Mouse (Mus musculus): ENCODE measurements at regions not wholly inside any gene's neighbourhood (a gene's known extent, or its start where the extent isn't known, plus 50 kb on each side); places are given as distances from the start of the nearest gene placed in this dataset.

GRCm38 (mm10) chr10:97008873-97009272 is 392.1 kb downstream of the Btg1 start:
- H3K79me2 ChIP-seq (ENCODE audit: control insufficient read depth, insufficient read depth, low read length), result no peaks in the 10 kb centered on the region
- H3K4me1 ChIP-seq (ENCODE audit: control insufficient read depth, insufficient read depth, low read length), result no peaks in the 10 kb centered on the region

GRCm38 (mm10) chr10:97009859-97010258 is 393.1 kb downstream of the Btg1 start:
- no peak for DNase-seq (ENCODE audit: extremely low read depth, low read depth, low spot score)
- H3K9ac ChIP-seq (ENCODE audit: low read depth, low read length), result no peak overlapping the region
- WGBS, result 93% methylated on average over 1 of the region's 1 CpGs
- H3K27ac ChIP-seq (replicated peaks; ENCODE audit: insufficient read depth, low read depth, low read length), result no peak overlapping the region
- no peaks in the 10 kb centered on the region for H3K79me2 ChIP-seq (ENCODE audit: control insufficient read depth, insufficient read depth, low read length)
- no peaks in the 10 kb centered on the region for H3K4me1 ChIP-seq (ENCODE audit: control insufficient read depth, insufficient read depth, low read length)
- TF ChIP-seq CTCF (IDR thresholded peaks at IDR 0.05; ENCODE audit: low read depth, low read length) (no peak), POLR2A (IDR thresholded peaks at IDR 0.05; ENCODE audit: extremely low read depth, insufficient read depth, low read length) (no peak)
- H3K4me3 ChIP-seq (ENCODE audit: insufficient read depth, low read depth, low read length), result no peak overlapping the region
- no peaks in the 10 kb centered on the region for H3K27me3 ChIP-seq (ENCODE audit: control insufficient read depth, insufficient read depth, low read length)
- H3K36me3 ChIP-seq (ENCODE audit: control insufficient read depth, insufficient read depth, low read length), result no peaks in the 10 kb centered on the region

More at GRCm38 (mm10) chr10:97008873-97009272, 392.1 kb downstream of the Btg1 start:
- Histone ChIP-seq H3K9ac (ENCODE audit: low read depth, low read length) (no peak overlapping the region), H3K36me3 (ENCODE audit: control insufficient read depth, insufficient read depth, low read length) (no peaks in the 10 kb centered on the region), H3K4me3 (ENCODE audit: insufficient read depth, low read depth, low read length) (no peak overlapping the region), H3K27me3 (ENCODE audit: control insufficient read depth, insufficient read depth, low read length) (no peaks in the 10 kb centered on the region), H3K27ac (replicated peaks; ENCODE audit: insufficient read depth, low read depth, low read length) (no peak overlapping the region)
- TF ChIP-seq CTCF (IDR thresholded peaks at IDR 0.05; ENCODE audit: low read depth, low read length) (no peak), POLR2A (IDR thresholded peaks at IDR 0.05; ENCODE audit: extremely low read depth, insufficient read depth, low read length) (no peak)
- no peak for DNase-seq (ENCODE audit: extremely low read depth, low read depth, low spot score)

GRCm38 (mm10) chr10:97018641-97019040 is 401.8 kb downstream of the Btg1 start:
- no peak overlapping the region for H3K27ac ChIP-seq (replicated peaks; ENCODE audit: insufficient read depth, low read depth, low read length)
- DNase-seq (ENCODE audit: extremely low read depth, low read depth, low spot score), result no peak
- TF ChIP-seq CTCF (IDR thresholded peaks at IDR 0.05; ENCODE audit: low read depth, low read length), result no peak
- no peak for TF ChIP-seq POLR2A (IDR thresholded peaks at IDR 0.05; ENCODE audit: extremely low read depth, insufficient read depth, low read length)
- 78% methylated on average over 3 of the region's 3 CpGs for WGBS
- H3K4me1 ChIP-seq (ENCODE audit: control insufficient read depth, insufficient read depth, low read length), result no peaks in the 10 kb centered on the region
- no peaks in the 10 kb centered on the region for H3K27me3 ChIP-seq (ENCODE audit: control insufficient read depth, insufficient read depth, low read length)
- no peak overlapping the region for H3K4me3 ChIP-seq (ENCODE audit: insufficient read depth, low read depth, low read length)
- H3K9ac ChIP-seq (ENCODE audit: low read depth, low read length), result no peak overlapping the region
- no peaks in the 10 kb centered on the region for H3K36me3 ChIP-seq (ENCODE audit: control insufficient read depth, insufficient read depth, low read length)
- no peaks in the 10 kb centered on the region for H3K79me2 ChIP-seq (ENCODE audit: control insufficient read depth, insufficient read depth, low read length)

GRCm38 (mm10) chr10:97028776-97029175 is 412.0 kb downstream of the Btg1 start:
- TF ChIP-seq CTCF (IDR thresholded peaks at IDR 0.05; ENCODE audit: low read depth, low read length) (no peak), POLR2A (IDR thresholded peaks at IDR 0.05; ENCODE audit: extremely low read depth, insufficient read depth, low read length) (no peak)
- H3K4me1 ChIP-seq (ENCODE audit: control insufficient read depth, insufficient read depth, low read length), result no peaks in the 10 kb centered on the region
- no peak overlapping the region for H3K9ac ChIP-seq (ENCODE audit: low read depth, low read length)
- H3K27ac ChIP-seq (replicated peaks; ENCODE audit: insufficient read depth, low read depth, low read length), result no peak overlapping the region
- H3K36me3 ChIP-seq (ENCODE audit: control insufficient read depth, insufficient read depth, low read length), result no peaks in the 10 kb centered on the region
- no peak overlapping the region for H3K4me3 ChIP-seq (ENCODE audit: insufficient read depth, low read depth, low read length)
- no peak for DNase-seq (ENCODE audit: extremely low read depth, low read depth, low spot score)
- 91% methylated on average over 5 of the region's 5 CpGs for WGBS
- no peaks in the 10 kb centered on the region for H3K79me2 ChIP-seq (ENCODE audit: control insufficient read depth, insufficient read depth, low read length)
- no peaks in the 10 kb centered on the region for H3K27me3 ChIP-seq (ENCODE audit: control insufficient read depth, insufficient read depth, low read length)

GRCm38 (mm10) chr10:97030996-97031395 is 414.2 kb downstream of the Btg1 start:
- no peak for DNase-seq (ENCODE audit: extremely low read depth, low read depth, low spot score)
- H3K9ac ChIP-seq (ENCODE audit: low read depth, low read length), result no peak overlapping the region
- TF ChIP-seq POLR2A (IDR thresholded peaks at IDR 0.05; ENCODE audit: extremely low read depth, insufficient read depth, low read length) (no peak), CTCF (IDR thresholded peaks at IDR 0.05; ENCODE audit: low read depth, low read length) (no peak)
- H3K27me3 ChIP-seq (ENCODE audit: control insufficient read depth, insufficient read depth, low read length), result no peaks in the 10 kb centered on the region
- H3K4me3 ChIP-seq (ENCODE audit: insufficient read depth, low read depth, low read length), result no peak overlapping the region
- WGBS, result 89% methylated on average over 2 of the region's 2 CpGs
- H3K79me2 ChIP-seq (ENCODE audit: control insufficient read depth, insufficient read depth, low read length), result no peaks in the 10 kb centered on the region
- H3K4me1 ChIP-seq (ENCODE audit: control insufficient read depth, insufficient read depth, low read length), result no peaks in the 10 kb centered on the region
- H3K36me3 ChIP-seq (ENCODE audit: control insufficient read depth, insufficient read depth, low read length), result no peaks in the 10 kb centered on the region
- no peak overlapping the region for H3K27ac ChIP-seq (replicated peaks; ENCODE audit: insufficient read depth, low read depth, low read length)

- no peaks in the 10 kb centered on the region for H3K79me2 ChIP-seq (ENCODE audit: control insufficient read depth, insufficient read depth, low read length)
- H3K36me3 ChIP-seq (ENCODE audit: control insufficient read depth, insufficient read depth, low read length), result no peaks in the 10 kb centered on the region
- H3K27ac ChIP-seq (replicated peaks; ENCODE audit: insufficient read depth, low read depth, low read length), result no peak overlapping the region
- H3K27me3 ChIP-seq (ENCODE audit: control insufficient read depth, insufficient read depth, low read length), result no peaks in the 10 kb centered on the region
- no peaks in the 10 kb centered on the region for H3K4me1 ChIP-seq (ENCODE audit: control insufficient read depth, insufficient read depth, low read length)
- no peak overlapping the region for H3K4me3 ChIP-seq (ENCODE audit: insufficient read depth, low read depth, low read length)
- no peak for DNase-seq (ENCODE audit: extremely low read depth, low read depth, low spot score)
- TF ChIP-seq POLR2A (IDR thresholded peaks at IDR 0.05; ENCODE audit: extremely low read depth, insufficient read depth, low read length) (no peak), CTCF (IDR thresholded peaks at IDR 0.05; ENCODE audit: low read depth, low read length) (no peak)
- 59% methylated on average over 12 of the region's 12 CpGs for WGBS
- no peak overlapping the region for H3K9ac ChIP-seq (ENCODE audit: low read depth, low read length)
Measured at GRCm38 (mm10) chr10:97035371-97035786, 418.6 kb downstream of the Btg1 start.

All from liver, adult 2 months (tissue).